19 mouse cellular contexts compared by ENCODE assay signal in genomic region chr11:88603366-88603765, GRCm38 (mm10).
DNase-seq lines count a peak whose midpoint lies in the region; ATAC-seq and TF ChIP-seq lines count a peak whose summit lies in the region.
"Had no signal": no experiment of that assay in that cellular context is flagged by ENCODE, and none has a peak within 500 bp of the region (broad histone marks: within the 10 kb centered on the region; RNA-seq: fewer than 3 reads in every experiment).

No protein-coding gene starts in this region.

- TF ChIP-seq POLR2A in MEL (IDR thresholded peaks at IDR 0.05; ENCODE audit: control insufficient read depth in 1 of 2, insufficient read depth in 1 of 2, low read depth in 1 of 2, low read length in 2 of 2, poor library complexity in 1 of 2) = no peak

- no peak overlapping the region for H3K4me2 ChIP-seq in forebrain, embryonic 16.5 days (ENCODE audit: low read length)
- H3K4me2 ChIP-seq in hindbrain, embryonic 13.5 days = no peak overlapping the region
- no peak overlapping the region for H3K4me2 ChIP-seq in limb, embryonic 12.5 days
- H3K4me2 ChIP-seq: heart, embryonic 11.5 days; heart, embryonic 15.5 days; hindbrain, embryonic 15.5 days had no signal

- TF ChIP-seq RAD21 in MEL (IDR thresholded peaks at IDR 0.05; ENCODE audit: low read depth, low read length) = no peak

- no peak for DNase-seq in forebrain, embryonic 10.5 days (ENCODE audit: extremely low spot score, low spot score)
- no peak for DNase-seq in hindbrain, embryonic 10.5 days (ENCODE audit: low spot score)
- no peak for DNase-seq in limb, embryonic 10.5 days (ENCODE audit: low spot score)
- DNase-seq in MEL (ENCODE audit: low read depth, low spot score) = no peak
- DNase-seq: cerebellum, adult 2 months; cerebellum, postnatal 10 days; forebrain, postnatal 0 days; gastrocnemius, postnatal 36 days; heart, adult 11 months; heart, postnatal 14 days had no signal

- no peaks in the 10 kb centered on the region for H3K27me3 ChIP-seq in forebrain, embryonic 10.5 days (ENCODE audit: poor library complexity, severe bottlenecking)
- H3K27me3 ChIP-seq in forebrain, embryonic 16.5 days (replicated peaks; ENCODE audit: control insufficient read depth, insufficient read depth, low read length) = no peaks in the 10 kb centered on the region
- H3K27me3 ChIP-seq in hindbrain, embryonic 10.5 days (ENCODE audit: insufficient read depth, poor library complexity, severe bottlenecking) = no peaks in the 10 kb centered on the region
- no peaks in the 10 kb centered on the region for H3K27me3 ChIP-seq in hindbrain, embryonic 13.5 days
- peaks cover 10% of the 10 kb centered on the region; the same call in 1 of the 2 replicates for H3K27me3 ChIP-seq in limb, embryonic 12.5 days
- H3K27me3 ChIP-seq in limb, embryonic 10.5 days (ENCODE audit: low read depth, poor library complexity, severe bottlenecking) = peaks cover 26% of the 10 kb centered on the region; the same call in 1 of the 2 replicates
- H3K27me3 ChIP-seq in MEL (ENCODE audit: control insufficient read depth in 1 of 2, insufficient read depth in 2 of 2, low read length in 2 of 2) = no peaks in the 10 kb centered on the region
- H3K27me3 ChIP-seq: heart, embryonic 15.5 days; hindbrain, embryonic 15.5 days; Patski had no signal

- H3K36me3 ChIP-seq in forebrain, embryonic 10.5 days (replicated peaks) = peaks cover 74% of the 10 kb centered on the region
- no peaks in the 10 kb centered on the region for H3K36me3 ChIP-seq in forebrain, embryonic 16.5 days (ENCODE audit: control insufficient read depth, insufficient read depth)
- peaks cover 76% of the 10 kb centered on the region for H3K36me3 ChIP-seq in hindbrain, embryonic 10.5 days
- H3K36me3 ChIP-seq in hindbrain, embryonic 13.5 days = peaks cover 11% of the 10 kb centered on the region
- H3K36me3 ChIP-seq in limb, embryonic 12.5 days = peaks cover 26% of the 10 kb centered on the region; the same call in 1 of the 2 replicates
- peaks cover 54% of the 10 kb centered on the region for H3K36me3 ChIP-seq in limb, embryonic 10.5 days
- peaks cover 0 to 71% of the 10 kb centered on the region in 2 experiments; a peak in 2 of 4 replicates for H3K36me3 ChIP-seq in MEL (ENCODE audit: control insufficient read depth in 1 of 2, insufficient read depth in 2 of 2, low read length in 2 of 2)
- H3K36me3 ChIP-seq: heart, embryonic 15.5 days; hindbrain, embryonic 15.5 days had no signal

- H3K79me2 ChIP-seq in MEL (ENCODE audit: control insufficient read depth, insufficient read depth, low read length, poor library complexity) = no peaks in the 10 kb centered on the region

- H3K4me3 ChIP-seq in forebrain, embryonic 10.5 days = no peak overlapping the region
- no peak overlapping the region for H3K4me3 ChIP-seq in forebrain, embryonic 16.5 days (replicated peaks; ENCODE audit: low read length)
- no peak overlapping the region for H3K4me3 ChIP-seq in hindbrain, embryonic 10.5 days
- no peak overlapping the region for H3K4me3 ChIP-seq in hindbrain, embryonic 13.5 days
- no peak overlapping the region for H3K4me3 ChIP-seq in limb, embryonic 12.5 days (replicated peaks)
- no peak overlapping the region for H3K4me3 ChIP-seq in limb, embryonic 10.5 days
- H3K4me3 ChIP-seq in MEL (ENCODE audit: control insufficient read depth in 1 of 2, insufficient read depth in 1 of 2, low read depth in 2 of 2, low read length in 2 of 2) = no peak overlapping the region
- H3K4me3 ChIP-seq: embryonic facial prominence, embryonic 10.5 days; heart, embryonic 15.5 days; hindbrain, embryonic 15.5 days had no signal

- ATAC-seq in forebrain, embryonic 16.5 days = no peak
- ATAC-seq in hindbrain, embryonic 13.5 days (ENCODE audit: low FRiP score) = no peak
- ATAC-seq in limb, embryonic 12.5 days (ENCODE audit: insufficient number of reproducible peaks, insufficient read depth, low FRiP score, low TSS enrichment, low read depth) = no peak
- ATAC-seq: activated CD4-positive, CD25-positive, alpha-beta regulatory T cell, adult 4 months; forebrain, postnatal 0 days; Patski had no signal

- no peaks in the 10 kb centered on the region for H3K9me3 ChIP-seq in forebrain, embryonic 10.5 days
- 0 out of 2 replicates have a peak, but pooled peaks cover 5% of the 10 kb centered on the region for H3K9me3 ChIP-seq in forebrain, embryonic 16.5 days (ENCODE audit: control insufficient read depth, low read length)
- no peaks in the 10 kb centered on the region for H3K9me3 ChIP-seq in hindbrain, embryonic 10.5 days
- no peaks in the 10 kb centered on the region for H3K9me3 ChIP-seq in hindbrain, embryonic 13.5 days
- H3K9me3 ChIP-seq in limb, embryonic 12.5 days = no peaks in the 10 kb centered on the region
- H3K9me3 ChIP-seq in limb, embryonic 10.5 days (replicated peaks) = no peaks in the 10 kb centered on the region
- no peaks in the 10 kb centered on the region for H3K9me3 ChIP-seq in MEL (replicated peaks; ENCODE audit: insufficient read depth, low read length)
- H3K9me3 ChIP-seq: embryonic facial prominence, embryonic 10.5 days; heart, embryonic 15.5 days; hindbrain, embryonic 15.5 days had no signal

- 92% methylated on average over 11 of the region's 11 CpGs for WGBS in forebrain, embryonic 10.5 days
- WGBS in forebrain, embryonic 16.5 days = 81% methylated on average over 11 of the region's 11 CpGs
- 85% methylated on average over 11 of the region's 11 CpGs for WGBS in hindbrain, embryonic 10.5 days
- 87% methylated on average over 11 of the region's 11 CpGs for WGBS in hindbrain, embryonic 13.5 days
- 69% methylated on average over 11 of the region's 11 CpGs for WGBS in limb, embryonic 12.5 days
- WGBS in limb, embryonic 10.5 days = 77% methylated on average over 11 of the region's 11 CpGs

- no peak for TF ChIP-seq CTCF in MEL (IDR thresholded peaks at IDR 0.05 in 2 of 3, conservative IDR thresholded peaks at IDR 0.05 in 1 of 3; ENCODE audit: control insufficient read depth in 1 of 3, insufficient read depth in 1 of 3, low read depth in 2 of 3, low read length in 3 of 3, poor library complexity in 1 of 3, severe bottlenecking in 1 of 3)

- TF ChIP-seq EP300 in MEL (IDR thresholded peaks at IDR 0.05; ENCODE audit: low read depth in 1 of 2, low read length in 2 of 2) = 0 out of 4 replicates have a peak, but pooled peaks of 1 of the 2 experiments have one; percentile 24

- no peak overlapping the region for H3K9ac ChIP-seq in forebrain, embryonic 16.5 days (replicated peaks; ENCODE audit: low read depth, low read length)
- H3K9ac ChIP-seq in hindbrain, embryonic 13.5 days = no peak overlapping the region
- no peak overlapping the region for H3K9ac ChIP-seq in limb, embryonic 12.5 days (replicated peaks)
- no peak overlapping the region for H3K9ac ChIP-seq in MEL (ENCODE audit: control insufficient read depth, low read depth, low read length, poor library complexity, severe bottlenecking)
- H3K9ac ChIP-seq: forebrain, postnatal 0 days; heart, embryonic 15.5 days; hindbrain, embryonic 15.5 days had no signal

- H3K4me1 ChIP-seq in forebrain, embryonic 10.5 days = peaks cover 87% of the 10 kb centered on the region
- peaks cover 37% of the 10 kb centered on the region for H3K4me1 ChIP-seq in forebrain, embryonic 16.5 days (replicated peaks; ENCODE audit: control insufficient read depth, insufficient read depth, low read length)
- H3K4me1 ChIP-seq in hindbrain, embryonic 10.5 days (replicated peaks) = peaks cover 91% of the 10 kb centered on the region
- peaks cover 86% of the 10 kb centered on the region for H3K4me1 ChIP-seq in hindbrain, embryonic 13.5 days (replicated peaks)
- peaks cover 38% of the 10 kb centered on the region for H3K4me1 ChIP-seq in limb, embryonic 12.5 days (replicated peaks)
- H3K4me1 ChIP-seq in limb, embryonic 10.5 days = peaks cover 63% of the 10 kb centered on the region
- peaks cover 46 to 82% of the 10 kb centered on the region in 2 experiments for H3K4me1 ChIP-seq in MEL (ENCODE audit: control insufficient read depth in 1 of 2, insufficient read depth in 2 of 2, low read length in 2 of 2)

- peak overlapping the region; percentile 40; the same call in 1 of the 2 replicates for H3K27ac ChIP-seq in forebrain, embryonic 10.5 days
- no peak overlapping the region for H3K27ac ChIP-seq in forebrain, embryonic 16.5 days (ENCODE audit: low read length)
- peak overlapping the region; percentile 45; the same call in 1 of the 2 replicates for H3K27ac ChIP-seq in hindbrain, embryonic 10.5 days
- no peak overlapping the region for H3K27ac ChIP-seq in hindbrain, embryonic 13.5 days
- 0 out of 2 replicates have a peak overlapping the region, but pooled peaks have one; percentile 17 for H3K27ac ChIP-seq in limb, embryonic 12.5 days
- no peak overlapping the region for H3K27ac ChIP-seq in limb, embryonic 10.5 days
- peak overlapping the region; percentile 76; the same call in 1 of the 2 replicates for H3K27ac ChIP-seq in MEL (ENCODE audit: control insufficient read depth, low read depth, low read length)
- H3K27ac ChIP-seq: embryonic facial prominence, embryonic 10.5 days; heart, embryonic 15.5 days; hindbrain, embryonic 15.5 days had no signal

TF ChIP-seq in MEL, 35 proteins besides CTCF, POLR2A, EP300 and RAD21 (continues in another document):
- TF ChIP-seq BHLHE40 (IDR thresholded peaks at IDR 0.05; ENCODE audit: borderline replicate concordance, low read depth, low read length) = no peak
- no peak for TF ChIP-seq RCOR1 (IDR thresholded peaks at IDR 0.05; ENCODE audit: low read depth, low read length)
- TF ChIP-seq MYC (IDR thresholded peaks at IDR 0.05; ENCODE audit: low read depth, low read length) = no peak
- no peak for TF ChIP-seq UBTF (IDR thresholded peaks at IDR 0.05; ENCODE audit: borderline replicate concordance, insufficient read depth, low read depth, low read length)
- no peak for TF ChIP-seq USF2 (IDR thresholded peaks at IDR 0.05; ENCODE audit: borderline replicate concordance in 1 of 2, insufficient read depth in 1 of 2, low read depth in 1 of 2, low read length in 2 of 2)
- TF ChIP-seq SMC3 (IDR thresholded peaks at IDR 0.05; ENCODE audit: low read depth, low read length) = no peak
- TF ChIP-seq MAFK (IDR thresholded peaks at IDR 0.05; ENCODE audit: borderline replicate concordance, low read depth, low read length) = no peak
- TF ChIP-seq POLR2AphosphoS2 (IDR thresholded peaks at IDR 0.05; ENCODE audit: low read length) = no peak
- TF ChIP-seq MEF2A (IDR thresholded peaks at IDR 0.05; ENCODE audit: extremely low read depth, insufficient replicate concordance, low read depth, low read length, poor library complexity, severe bottlenecking) = no peak
- TF ChIP-seq POLR2AphosphoS5 (IDR thresholded peaks at IDR 0.05; ENCODE audit: borderline replicate concordance, low read depth, low read length) = no peak
- no peak for TF ChIP-seq NELFE (IDR thresholded peaks at IDR 0.05; ENCODE audit: low read depth, low read length)
- TF ChIP-seq E2F4 (IDR thresholded peaks at IDR 0.05; ENCODE audit: borderline replicate concordance, low read depth, low read length) = no peak
- no peak for TF ChIP-seq ZNF384 (IDR thresholded peaks at IDR 0.05; ENCODE audit: low read depth, low read length)
- TF ChIP-seq KAT2A (conservative IDR thresholded peaks at IDR 0.05; ENCODE audit: low read depth, low read length) = no peak
- no peak for TF ChIP-seq ETS1 (IDR thresholded peaks at IDR 0.05; ENCODE audit: low read depth, low read length)
- TF ChIP-seq TAL1 (IDR thresholded peaks at IDR 0.05; ENCODE audit: low read length) = no peak; the same call in 1 of the 2 replicates

Comparison
In these comparisons a context has a peak if more than half of its experiments do, and no peak if none do; other contexts are left out.
1. H3K27ac ChIP-seq: peak in forebrain, embryonic 10.5 days (single experiment), hindbrain, embryonic 10.5 days (single experiment), limb, embryonic 12.5 days (single experiment) and MEL (single experiment); none in forebrain, embryonic 16.5 days (single experiment), hindbrain, embryonic 13.5 days (single experiment) and limb, embryonic 10.5 days (single experiment).